Comparison of ENCODE assay signal across 22 mouse cellular contexts in genomic region chr2:138120131-138120530, GRCm38 (mm10).
DNase-seq lines count a peak whose midpoint lies in the region; ATAC-seq lines count a peak whose summit lies in the region.
"Had no signal": no experiment of that assay in that cellular context is flagged by ENCODE, and none has a peak within 500 bp of the region (broad histone marks: within the 10 kb centered on the region; RNA-seq: fewer than 3 reads in every experiment).

No protein-coding gene starts in this region.

- H3K9ac ChIP-seq in lung, embryonic 16.5 days (ENCODE audit: low read length) = no peak overlapping the region
- no peak overlapping the region for H3K9ac ChIP-seq in liver, embryonic 12.5 days
- H3K9ac ChIP-seq: heart, embryonic 15.5 days; hindbrain, embryonic 15.5 days; intestine, embryonic 15.5 days; kidney, embryonic 15.5 days; lung, embryonic 14.5 days; stomach, embryonic 15.5 days had no signal

- no peak overlapping the region for H3K4me2 ChIP-seq in lung, embryonic 16.5 days (ENCODE audit: low read depth, low read length)
- no peak overlapping the region for H3K4me2 ChIP-seq in liver, embryonic 12.5 days
- H3K4me2 ChIP-seq: heart, embryonic 15.5 days; hindbrain, embryonic 15.5 days; intestine, embryonic 15.5 days; kidney, embryonic 15.5 days; liver, embryonic 11.5 days; lung, embryonic 14.5 days; midbrain, embryonic 11.5 days; stomach, embryonic 15.5 days had no signal

- no peaks in the 10 kb centered on the region; the same call in 1 of the 2 replicates for H3K4me1 ChIP-seq in lung, embryonic 16.5 days (replicated peaks; ENCODE audit: control insufficient read depth, insufficient read depth, low read length)
- no peaks in the 10 kb centered on the region for H3K4me1 ChIP-seq in liver, embryonic 12.5 days
- H3K4me1 ChIP-seq: heart, embryonic 15.5 days; intestine, embryonic 15.5 days; kidney, embryonic 15.5 days; stomach, embryonic 15.5 days had no signal

- peaks cover 5% of the 10 kb centered on the region for H3K9me3 ChIP-seq in lung, embryonic 16.5 days (ENCODE audit: control insufficient read depth, low read length)
- no peaks in the 10 kb centered on the region for H3K9me3 ChIP-seq in liver, embryonic 12.5 days (replicated peaks)
- H3K9me3 ChIP-seq: heart, embryonic 15.5 days; hindbrain, embryonic 15.5 days; intestine, embryonic 15.5 days; limb, embryonic 10.5 days; stomach, embryonic 15.5 days had no signal

- 52% methylated on average over 2 of the region's 2 CpGs for WGBS in lung, embryonic 16.5 days
- 52% methylated on average over 2 of the region's 2 CpGs for WGBS in liver, embryonic 12.5 days (ENCODE audit: insufficient replicate concordance)

- peak; percentile 16 to 41 for DNase-seq in frontal cortex, postnatal 36 days (ENCODE audit: low spot score in 2 of 2)
- DNase-seq in frontal cortex, postnatal 25 days (ENCODE audit: low spot score in 2 of 2) = no peak
- DNase-seq in lung, postnatal 10 days = no peak
- peak; percentile 11 for DNase-seq in Muller cell, postnatal 12 days (ENCODE audit: inconsistent ontology term)
- peak; percentile 8 to 82 for DNase-seq in left cerebral cortex, postnatal 25 days (ENCODE audit: low spot score in 2 of 2)
- DNase-seq: adrenal gland, adult 8-10 months; gastrocnemius, postnatal 36 days; heart, postnatal 4 days; kidney, postnatal 4 days; lung, embryonic 14.5 days; retina, postnatal 1 day had no signal

- no peaks in the 10 kb centered on the region for H3K36me3 ChIP-seq in lung, embryonic 16.5 days (ENCODE audit: control insufficient read depth, insufficient read depth, low read length)
- no peaks in the 10 kb centered on the region for H3K36me3 ChIP-seq in liver, embryonic 12.5 days
- H3K36me3 ChIP-seq: heart, embryonic 15.5 days; hindbrain, embryonic 15.5 days; intestine, embryonic 15.5 days; kidney, embryonic 15.5 days; limb, embryonic 10.5 days; stomach, embryonic 15.5 days had no signal

- 0 out of 2 replicates have a peak, but pooled peaks have one; percentile 38 for ATAC-seq in lung, embryonic 16.5 days (ENCODE audit: low read depth)
- ATAC-seq in liver, embryonic 12.5 days = no peak
- ATAC-seq: intestine, embryonic 15.5 days; Patski had no signal

- H3K27me3 ChIP-seq in lung, embryonic 16.5 days (ENCODE audit: control insufficient read depth, insufficient read depth, low read depth, low read length) = no peaks in the 10 kb centered on the region
- no peaks in the 10 kb centered on the region for H3K27me3 ChIP-seq in liver, embryonic 12.5 days (replicated peaks)
- H3K27me3 ChIP-seq: heart, embryonic 15.5 days; hindbrain, embryonic 15.5 days; intestine, embryonic 15.5 days; kidney, embryonic 15.5 days; Patski; stomach, embryonic 15.5 days had no signal

- H3K27ac ChIP-seq in lung, embryonic 16.5 days (ENCODE audit: low read length) = no peak overlapping the region
- H3K27ac ChIP-seq in liver, embryonic 12.5 days = no peak overlapping the region
- H3K27ac ChIP-seq: heart, embryonic 15.5 days; hindbrain, embryonic 15.5 days; intestine, embryonic 15.5 days; kidney, embryonic 15.5 days; limb, embryonic 10.5 days; stomach, embryonic 15.5 days had no signal

- intact Hi-C loops in left cerebral cortex, postnatal 25 days (cut with DNase I) = loop anchor here (5.0 kb wide), 1 partner anchor 73 kb away; no protein-coding TSS in a partner anchor

- no peak overlapping the region for H3K4me3 ChIP-seq in lung, embryonic 16.5 days (ENCODE audit: low read length)
- H3K4me3 ChIP-seq in liver, embryonic 12.5 days = no peak overlapping the region
- H3K4me3 ChIP-seq: heart, embryonic 15.5 days; hindbrain, embryonic 15.5 days; intestine, embryonic 15.5 days; kidney, embryonic 15.5 days; limb, embryonic 10.5 days; stomach, embryonic 15.5 days had no signal

Comparison
In these comparisons a context has a peak if more than half of its experiments do, and no peak if none do; other contexts are left out.
1. DNase-seq: peak in frontal cortex, postnatal 36 days (2 of 2), Muller cell, postnatal 12 days (single experiment) and left cerebral cortex, postnatal 25 days (2 of 2); none in frontal cortex, postnatal 25 days (0 of 2) and lung, postnatal 10 days (single experiment).